Mouse (Mus musculus): ENCODE results near the gene Macrod2. TPM values are rescaled to one million over a fixed set of nuclear protein-coding genes. Genes with fewer than 3 reads are reported as not detected.

Gene Macrod2
- polyA plus RNA-seq, 2 experiments from 2014 or later, result not detected

DNA sequence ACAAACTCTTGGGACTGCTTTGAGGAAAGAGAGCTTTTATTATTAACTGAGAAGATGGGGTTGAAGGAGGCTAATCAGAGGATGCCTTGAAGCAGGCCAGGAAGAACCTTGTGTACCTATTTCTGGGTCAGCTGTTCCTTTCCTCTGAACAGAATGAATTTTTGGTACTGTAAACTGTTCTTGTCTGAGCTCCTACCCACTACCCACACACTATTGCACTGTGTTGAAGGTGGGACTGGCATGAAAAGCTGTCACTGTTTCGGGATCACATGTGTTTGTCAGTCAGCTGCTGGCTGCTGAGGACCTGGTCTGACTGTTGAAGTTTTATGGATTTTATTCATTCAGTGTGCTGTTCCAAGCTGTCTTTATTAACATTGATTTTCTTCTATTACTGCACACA is 1862.4 kb downstream of the Macrod2 start:
- ATAC-seq, result no peak

DNA sequence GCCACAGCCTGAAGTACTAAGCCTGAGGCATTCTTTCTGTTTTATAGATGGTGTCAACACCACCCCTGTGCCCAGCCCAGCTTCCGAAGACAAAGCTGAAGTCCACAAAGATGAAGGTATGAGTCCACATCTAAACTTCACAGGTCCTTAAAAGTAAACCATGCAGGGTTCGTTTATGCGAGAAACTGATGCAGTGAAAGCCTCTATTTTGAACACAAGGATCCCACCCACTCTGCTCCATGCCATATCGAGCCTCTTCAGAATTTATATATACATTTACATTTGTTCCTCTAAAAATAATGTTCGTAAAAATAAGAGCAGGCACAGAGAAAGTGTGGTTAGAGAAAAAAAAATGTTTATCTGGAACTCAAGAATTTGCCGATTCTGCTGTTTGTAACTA is 1865.9 kb downstream of the Macrod2 start:
- no peak for ATAC-seq

DNA sequence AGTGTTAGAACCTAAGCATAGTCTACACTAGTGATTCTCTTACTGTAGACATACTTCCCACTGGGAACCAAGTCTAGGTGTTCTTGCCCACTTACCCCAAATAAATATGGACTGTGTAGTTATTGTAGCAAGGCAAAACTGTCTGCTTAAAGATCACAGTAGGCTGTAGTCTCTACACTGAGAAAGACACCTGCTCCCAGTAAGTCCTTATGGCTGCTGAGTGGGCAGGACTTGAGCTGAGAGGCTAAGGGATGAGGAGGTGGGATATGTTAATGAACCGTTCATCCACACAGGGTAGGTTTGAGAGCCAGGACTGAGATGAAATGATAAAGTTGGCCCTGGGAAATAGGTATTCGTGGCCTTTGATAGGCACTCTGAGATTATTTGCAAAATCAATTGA is 1869.6 kb downstream of the Macrod2 start:
- no peak for ATAC-seq

DNA sequence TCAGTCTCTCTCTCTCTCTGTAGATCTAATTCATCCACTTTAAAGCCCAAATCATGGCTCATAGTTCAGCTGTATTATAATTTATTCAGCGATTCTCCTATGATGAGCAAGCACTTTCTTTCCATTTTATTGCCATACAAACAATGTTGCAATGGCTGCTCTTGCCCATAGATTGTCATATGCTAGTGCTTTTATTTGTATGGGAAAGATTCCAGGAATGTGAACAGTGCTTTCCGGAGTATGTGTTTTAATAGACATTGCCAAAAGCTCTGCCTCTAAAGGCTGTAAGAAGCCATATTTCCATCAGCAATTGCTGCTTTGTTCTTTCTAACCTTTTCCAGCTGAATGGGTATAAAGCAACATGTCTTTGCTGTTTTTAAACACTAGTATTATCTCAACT is 1872.7 kb downstream of the Macrod2 start:
- ATAC-seq, result no peak

DNA sequence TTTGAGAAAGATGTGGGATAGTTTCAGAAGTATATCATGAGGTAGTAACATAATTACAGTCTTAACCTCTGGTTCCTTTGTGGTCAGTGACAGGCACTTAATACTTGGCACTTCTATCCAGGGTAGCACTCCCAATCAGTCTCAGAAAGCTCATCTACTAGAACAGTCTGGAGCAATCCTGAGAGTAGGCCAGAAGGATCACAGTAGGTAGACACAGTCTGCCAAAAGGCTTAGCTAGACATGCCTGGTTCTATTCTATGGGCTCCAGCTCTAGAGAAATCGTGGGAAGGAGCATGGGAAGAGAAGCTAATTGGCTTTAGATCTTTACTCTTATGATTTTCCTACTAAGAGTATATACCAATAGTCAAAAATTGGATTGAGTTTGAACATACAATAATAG is 1891.7 kb downstream of the Macrod2 start:
- ATAC-seq, result no peak

DNA sequence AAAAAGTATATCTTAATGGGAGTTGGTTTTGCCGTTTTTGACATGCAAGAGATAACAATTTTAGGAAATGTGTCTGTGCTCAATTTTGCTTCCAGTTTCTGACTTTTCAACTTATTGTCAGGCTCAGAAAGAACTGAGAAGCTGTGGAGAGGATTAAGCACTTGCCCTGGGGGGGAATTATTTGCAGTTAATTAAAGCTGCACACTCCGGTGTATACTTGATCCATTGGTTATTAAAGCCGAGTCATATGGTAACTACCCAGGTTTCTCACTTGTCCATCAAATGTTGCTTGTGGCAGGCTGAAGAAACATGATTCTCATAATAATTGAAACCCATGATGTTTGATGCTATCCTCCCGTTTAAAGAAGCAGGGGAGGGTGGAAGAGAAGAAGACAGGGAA is 1899.7 kb downstream of the Macrod2 start:
- no peak for ATAC-seq

DNA sequence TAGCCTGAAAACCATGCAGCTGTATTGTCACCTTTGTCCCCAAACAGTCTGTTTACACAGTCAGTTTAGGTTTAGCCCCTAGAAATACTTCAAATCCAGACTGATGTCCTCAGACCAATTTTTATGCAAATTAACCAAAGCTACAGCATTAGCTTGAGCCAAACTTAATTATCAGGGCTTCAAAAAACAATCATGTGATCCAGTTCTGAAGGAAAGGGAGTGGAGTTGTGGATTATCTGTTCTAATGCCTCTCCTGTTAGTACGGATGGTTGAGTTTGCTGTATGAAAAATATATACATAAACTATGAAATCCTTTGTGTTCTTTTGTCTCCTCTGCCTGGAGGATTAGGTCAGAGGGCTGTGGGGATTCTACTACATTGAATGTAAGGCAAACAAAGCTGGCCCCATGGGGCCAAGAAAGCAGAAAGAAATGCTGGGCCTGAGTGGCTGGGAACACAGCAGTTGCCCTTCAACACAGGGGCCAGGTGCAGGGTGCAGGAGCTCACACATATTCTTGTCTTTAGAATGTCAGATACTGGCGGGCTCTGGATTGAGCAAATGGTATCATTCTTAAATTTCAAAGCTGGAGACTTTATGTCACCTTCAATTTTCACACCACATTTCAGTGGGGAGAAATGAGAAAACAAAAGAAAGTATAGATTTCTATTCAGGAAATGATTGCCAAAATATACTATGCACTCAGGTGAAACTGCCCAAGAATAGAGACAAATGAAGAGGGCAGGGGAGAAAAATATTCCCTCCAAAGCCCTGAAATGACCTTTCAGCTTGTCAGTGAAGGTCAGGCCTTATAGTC is 1908.2 kb downstream of the Macrod2 start:
- no peak for ATAC-seq

DNA sequence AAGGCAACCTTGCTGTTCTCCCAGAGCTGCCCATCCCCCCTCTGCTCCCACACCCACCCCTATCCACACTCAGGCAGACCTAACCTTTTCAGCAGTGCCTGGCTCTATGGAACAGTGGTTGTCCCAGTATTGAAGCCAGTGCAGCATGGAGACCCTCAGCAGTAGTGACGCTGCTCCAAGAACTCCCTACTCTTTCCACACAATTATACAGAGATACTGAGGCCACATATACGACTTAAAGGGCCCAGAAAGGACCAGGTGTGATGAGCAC is 1908.7 kb downstream of the Macrod2 start:
- ATAC-seq, result no peak

DNA sequence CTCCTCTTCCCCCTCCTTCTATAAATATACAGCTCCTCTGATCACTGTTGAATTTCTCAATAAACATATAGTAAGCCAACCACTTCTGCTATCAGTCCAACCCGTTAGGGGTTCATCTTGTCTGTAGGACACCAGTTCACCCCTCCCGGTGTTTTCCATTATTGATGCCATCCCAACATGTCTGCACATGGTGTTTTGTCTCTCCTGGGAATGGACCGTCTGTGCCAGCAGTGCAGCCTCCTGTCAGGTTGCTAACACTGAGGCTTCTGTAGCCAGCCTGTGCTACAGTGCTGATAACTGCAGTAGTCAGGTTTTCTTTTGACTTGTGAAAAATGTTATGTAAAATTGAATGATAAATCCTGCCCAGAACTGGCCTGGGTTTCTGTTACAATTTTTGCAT is 1928.0 kb downstream of the Macrod2 start:
- no peak for ATAC-seq

DNA sequence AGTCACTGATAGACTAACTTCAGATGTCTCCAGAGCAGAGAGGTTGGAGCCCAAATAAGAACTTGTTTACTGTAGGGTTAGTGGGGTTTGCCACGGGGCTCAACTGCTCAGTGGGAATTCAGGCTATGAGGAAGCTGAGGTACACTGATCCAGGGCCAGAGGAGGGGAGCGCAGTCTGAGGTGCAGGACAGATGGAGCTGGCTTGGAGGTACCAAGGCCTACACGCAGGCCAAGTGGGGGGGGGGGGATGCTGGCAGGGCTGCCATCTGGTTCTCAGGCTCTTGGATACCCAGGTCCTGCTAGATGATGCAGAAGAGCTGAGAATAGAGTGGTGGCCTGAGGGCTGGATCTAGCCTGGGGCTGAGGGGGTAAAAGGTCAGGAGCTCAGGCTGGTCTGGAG is 1931.6 kb downstream of the Macrod2 start:
- ATAC-seq, result no peak

DNA sequence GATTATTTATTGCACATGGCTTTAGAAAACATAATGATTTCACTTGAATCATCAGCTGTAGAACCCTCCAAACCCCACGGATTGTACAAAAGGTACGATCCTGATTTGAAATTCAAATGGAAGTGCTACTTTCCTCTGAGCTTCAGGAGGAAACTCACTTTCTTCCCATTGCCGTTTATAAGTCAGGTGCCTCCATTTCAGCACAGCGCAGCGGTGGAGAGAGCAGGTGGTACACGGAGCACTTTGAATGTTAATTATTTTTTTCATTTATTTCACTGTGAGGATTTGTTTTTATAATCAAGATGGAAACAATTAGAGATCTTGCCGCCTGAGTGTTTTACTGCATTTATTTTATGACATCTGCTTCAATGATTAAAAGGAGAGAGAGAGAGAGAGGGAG is 1934.7 kb downstream of the Macrod2 start:
- ATAC-seq, result no peak

DNA sequence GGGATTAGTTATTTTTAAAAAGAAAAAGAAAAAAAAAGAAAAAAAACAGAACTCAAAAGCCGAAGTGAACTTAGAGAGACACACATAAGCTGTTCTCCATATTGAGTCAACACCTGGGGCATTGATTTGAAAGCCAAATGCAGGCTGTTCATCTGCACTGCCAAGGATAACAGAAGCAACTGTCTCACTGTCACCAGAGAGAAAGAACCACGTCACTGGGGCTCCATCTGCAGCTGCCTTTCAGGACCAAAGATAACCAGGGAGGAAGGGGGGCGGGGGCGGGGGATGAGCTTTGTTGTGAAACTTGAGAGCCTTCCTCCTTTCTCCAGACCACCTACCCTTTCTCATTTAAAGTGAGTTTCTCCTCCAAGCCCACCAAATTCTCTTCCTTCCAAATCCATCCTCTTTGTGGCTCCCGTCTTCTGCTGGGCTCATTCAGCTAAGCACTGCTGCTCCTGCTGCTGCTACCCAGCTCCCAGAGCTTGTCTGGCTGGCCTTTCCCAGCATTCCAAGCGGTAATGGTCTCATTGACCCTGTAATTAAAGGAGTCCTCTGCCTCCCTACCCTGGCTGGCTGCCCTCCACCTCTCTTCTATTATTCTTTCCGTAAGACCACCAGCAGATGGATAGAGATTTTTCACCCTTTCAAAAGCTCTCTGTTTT is 1939.5 kb downstream of the Macrod2 start:
- ATAC-seq, result no peak

DNA sequence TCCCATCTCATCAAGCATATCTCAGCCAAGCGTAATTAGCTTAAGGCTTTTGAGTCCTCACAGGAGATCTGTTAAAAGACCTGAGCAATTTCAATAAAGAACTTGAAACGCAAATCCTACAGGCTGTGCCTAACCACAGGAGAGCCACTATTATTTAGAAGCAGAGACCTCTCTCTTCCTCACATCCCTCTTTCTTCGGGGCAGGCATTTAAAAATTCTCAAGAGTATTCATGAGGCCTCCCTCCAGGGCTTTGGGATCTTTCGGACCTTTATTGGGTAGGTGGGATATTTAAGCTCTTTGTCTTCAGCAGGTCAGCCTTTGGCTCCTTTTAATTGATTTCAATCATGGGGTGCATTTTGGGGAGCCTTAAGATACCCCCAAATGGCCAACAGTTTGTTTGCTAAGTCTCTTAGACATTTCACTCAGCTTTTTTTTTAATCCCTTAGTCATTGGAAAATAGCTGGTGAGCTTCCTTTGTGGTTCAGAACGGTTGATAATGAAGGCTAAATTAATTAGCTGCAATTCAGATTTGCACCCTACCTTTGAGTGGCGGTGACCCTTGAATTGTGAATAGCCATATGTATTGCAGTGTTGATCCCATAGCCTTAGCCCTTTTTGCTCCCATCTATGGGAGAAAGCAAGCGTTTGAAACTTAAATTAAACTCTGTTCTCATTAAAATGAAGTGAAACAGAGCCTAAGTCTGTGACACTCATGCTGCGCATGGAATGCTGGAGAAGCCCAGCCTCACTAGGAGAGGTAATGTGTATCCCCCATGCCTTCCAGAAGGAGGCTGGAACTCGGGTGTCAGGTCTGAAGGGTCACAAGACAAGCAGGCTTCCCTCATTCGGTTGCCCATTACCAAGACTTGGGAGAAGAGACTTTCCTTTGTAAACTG is 1940.2 kb downstream of the Macrod2 start:
- ATAC-seq, result no peak

DNA sequence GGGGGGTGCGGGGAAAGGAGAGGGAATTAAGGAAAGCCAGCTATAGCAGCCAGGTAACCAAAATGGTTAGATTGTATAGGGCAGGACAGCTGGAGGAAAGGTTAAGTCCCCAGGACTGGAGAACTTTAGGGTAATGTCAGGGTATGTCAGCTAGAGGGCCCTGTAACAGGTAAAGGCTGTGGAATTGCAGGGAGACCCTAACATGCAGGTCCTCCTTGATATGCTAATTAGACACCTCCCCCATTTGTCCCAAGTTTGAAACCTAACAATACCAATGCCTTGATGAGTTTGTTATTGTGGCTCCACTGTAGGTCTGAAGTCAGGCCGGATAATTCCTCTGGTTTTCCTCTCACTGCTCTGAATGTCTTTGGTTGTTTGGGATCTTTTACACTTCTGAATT is 1948.9 kb downstream of the Macrod2 start:
- ATAC-seq, result no peak

DNA sequence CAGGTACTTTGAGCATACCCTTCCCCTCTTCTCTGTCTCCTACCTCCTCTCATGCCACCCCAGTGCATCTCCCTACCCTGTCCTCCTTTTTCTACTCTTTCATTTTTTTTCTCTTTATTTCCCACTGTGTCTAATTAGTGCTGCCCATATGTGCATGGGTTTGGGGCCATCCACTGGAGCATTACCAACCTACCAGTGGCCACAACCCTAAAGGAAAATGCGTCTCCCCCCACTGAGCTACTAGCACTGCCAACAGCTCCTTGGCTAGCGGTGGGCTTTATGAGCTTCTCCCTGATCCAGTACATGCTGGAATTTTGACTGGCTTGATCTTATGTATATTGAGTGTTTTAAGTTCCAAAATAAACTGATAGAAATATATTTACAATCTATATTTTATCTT is 1949.6 kb downstream of the Macrod2 start:
- ATAC-seq, result no peak

DNA sequence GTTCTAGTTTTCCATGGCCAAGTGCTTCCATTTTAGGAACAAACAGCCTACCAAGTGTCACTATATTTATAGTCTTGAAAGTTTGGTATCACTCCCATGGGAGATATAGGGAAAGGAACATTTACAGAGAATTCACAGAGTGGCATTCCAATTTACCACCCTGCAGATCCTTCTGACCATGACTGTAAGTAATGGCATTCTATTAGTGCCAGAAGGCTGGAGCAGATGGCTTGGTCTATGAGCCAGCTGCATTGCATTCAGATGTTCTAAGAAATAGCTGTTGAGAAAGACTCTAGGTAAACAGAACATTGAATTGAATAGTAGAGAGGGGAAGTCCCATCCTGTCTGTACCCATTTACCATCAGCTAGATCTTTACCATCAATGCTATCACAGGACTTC is 1954.7 kb downstream of the Macrod2 start:
- ATAC-seq, result no peak

DNA sequence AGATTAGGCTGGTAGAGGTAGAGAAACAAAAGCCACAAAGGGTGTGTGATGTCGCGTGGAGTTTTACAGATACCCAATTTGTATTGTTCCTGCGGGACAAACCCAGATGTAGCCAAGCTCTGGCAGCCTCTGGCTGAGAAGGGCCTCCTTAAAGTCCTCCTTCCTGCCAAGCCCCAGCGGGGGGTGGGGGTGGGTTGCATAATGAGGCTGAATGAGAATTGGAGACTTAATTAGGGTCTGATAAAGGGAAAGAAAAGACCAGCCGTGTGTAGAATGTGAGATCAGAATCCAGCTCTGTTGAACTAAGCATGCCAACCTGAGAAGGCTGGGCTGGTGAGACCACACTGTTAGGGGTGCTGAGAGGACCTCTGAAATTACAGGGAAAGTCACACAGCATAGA is 1967.8 kb downstream of the Macrod2 start:
- no peak for ATAC-seq

DNA sequence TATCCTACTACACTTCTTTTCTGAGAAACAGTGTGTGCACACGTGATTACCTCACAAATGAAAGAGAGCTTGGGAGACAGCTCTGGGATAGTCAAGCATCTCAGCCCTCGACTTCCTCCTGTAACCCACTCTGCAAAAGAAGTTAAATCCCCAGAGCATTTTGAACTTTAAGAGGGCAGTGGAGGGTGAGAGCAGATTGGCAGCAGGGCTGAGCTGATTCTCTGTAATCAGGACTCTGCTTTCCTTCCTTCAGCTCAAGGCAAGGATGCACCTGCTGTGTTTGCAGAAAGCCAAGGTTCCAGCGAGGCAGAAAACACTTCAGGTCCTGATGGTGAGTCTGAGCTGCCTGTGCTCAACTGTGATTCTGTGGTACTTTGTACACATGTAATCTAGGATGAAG is 1978.9 kb downstream of the Macrod2 start:
- no peak for ATAC-seq

DNA sequence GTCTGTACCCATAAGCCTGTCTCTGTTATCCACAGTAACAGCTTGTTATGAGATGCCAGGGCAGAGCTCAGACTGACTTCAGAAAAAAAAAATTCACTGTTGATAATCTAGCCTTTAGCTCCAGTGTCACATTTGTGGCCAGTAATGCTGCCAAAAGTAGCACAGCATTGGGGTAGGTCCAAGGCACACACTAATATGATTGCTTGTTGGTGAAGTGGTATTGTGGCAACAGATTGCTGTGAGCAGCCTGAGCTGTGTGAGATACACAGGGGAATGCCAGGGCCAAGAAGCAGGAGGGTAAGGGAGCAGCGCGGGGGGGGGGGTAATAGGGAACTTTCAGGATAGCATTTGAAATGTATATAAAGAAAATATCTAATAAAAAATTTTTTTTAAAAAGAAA is 1985.5 kb downstream of the Macrod2 start:
- no peak for ATAC-seq

DNA sequence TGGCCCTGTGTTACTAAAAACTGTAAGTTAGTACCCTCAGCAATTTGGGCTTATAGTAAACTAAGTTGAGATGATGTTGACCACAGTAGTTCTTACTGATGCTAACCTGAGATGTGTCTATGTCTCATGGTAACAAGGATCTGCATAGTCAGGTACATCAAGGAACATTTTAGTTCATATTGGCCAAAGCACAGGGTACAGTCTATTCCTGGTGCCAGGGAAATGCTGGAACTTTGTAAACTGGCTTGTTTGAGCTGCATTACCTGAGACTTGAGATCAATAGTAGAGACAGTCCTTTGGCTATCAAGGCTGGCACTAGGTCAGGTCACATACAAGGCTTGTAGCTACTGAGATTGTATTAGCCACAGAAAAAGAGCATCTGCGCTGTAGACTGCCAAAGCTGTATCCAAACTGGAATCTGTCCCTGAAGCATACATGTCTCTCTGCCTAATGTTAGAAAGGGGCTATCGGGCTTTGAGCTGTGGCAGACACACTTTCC is 1986.0 kb downstream of the Macrod2 start:
- ATAC-seq, result no peak

DNA sequence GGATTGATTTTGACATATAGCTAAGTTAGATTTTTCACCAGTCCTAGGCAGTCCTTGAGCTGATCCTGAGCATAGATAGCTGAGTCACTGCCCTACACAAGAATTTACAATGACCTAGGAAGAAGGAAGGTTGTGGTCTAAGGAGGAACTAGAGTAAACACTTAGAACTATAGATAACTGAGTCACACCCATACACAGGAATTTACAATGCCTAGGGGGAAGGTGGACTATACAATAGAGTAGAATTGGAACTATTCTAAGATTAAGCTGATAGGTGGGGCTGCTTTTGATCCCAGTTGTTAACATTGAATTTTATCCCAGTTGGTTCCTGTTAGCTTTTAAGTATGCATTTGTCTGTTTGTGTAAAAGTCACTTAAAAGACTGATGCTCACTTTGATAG is 1998.4 kb downstream of the Macrod2 start:
- no peak for ATAC-seq

DNA sequence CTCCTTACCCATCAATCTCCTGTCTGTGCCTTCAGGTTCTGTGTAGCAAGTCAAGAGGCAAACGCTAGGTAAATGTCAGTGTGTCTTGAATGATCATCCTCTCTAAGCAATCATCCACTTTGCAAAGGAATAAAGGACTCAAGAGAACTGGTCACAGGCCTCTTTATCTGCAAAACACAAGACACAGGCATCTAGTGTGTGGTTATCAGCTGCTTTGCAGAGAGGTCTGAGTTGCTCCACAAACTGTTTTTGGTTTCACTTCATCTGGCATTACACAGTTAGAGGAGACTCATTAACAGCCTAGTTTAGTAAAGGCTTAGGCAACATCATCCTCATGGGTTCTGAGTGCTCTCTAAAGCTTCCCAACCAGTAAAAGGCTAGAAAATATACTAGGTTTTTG is 2004.4 kb downstream of the Macrod2 start:
- ATAC-seq, result no peak

DNA sequence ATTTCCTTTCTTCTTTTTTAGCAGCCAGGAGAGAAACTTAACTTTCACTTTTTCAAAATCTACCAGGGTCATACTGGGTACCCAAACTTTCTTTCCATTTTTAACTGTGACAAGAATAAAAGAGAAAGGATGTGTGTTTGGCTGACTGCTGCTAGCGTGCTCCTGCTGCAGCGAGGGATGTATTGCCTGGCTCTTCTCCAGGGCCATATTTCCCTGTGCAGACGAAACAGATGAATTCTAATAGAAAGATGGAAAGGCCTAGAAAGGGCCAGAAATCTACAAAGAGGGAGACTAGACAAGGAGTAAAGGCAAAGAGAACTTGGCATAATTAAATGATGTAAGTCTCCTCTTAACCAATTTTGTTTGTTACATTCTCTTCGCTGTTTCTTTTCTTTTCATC is 2005.7 kb downstream of the Macrod2 start:
- ATAC-seq, result no peak

DNA sequence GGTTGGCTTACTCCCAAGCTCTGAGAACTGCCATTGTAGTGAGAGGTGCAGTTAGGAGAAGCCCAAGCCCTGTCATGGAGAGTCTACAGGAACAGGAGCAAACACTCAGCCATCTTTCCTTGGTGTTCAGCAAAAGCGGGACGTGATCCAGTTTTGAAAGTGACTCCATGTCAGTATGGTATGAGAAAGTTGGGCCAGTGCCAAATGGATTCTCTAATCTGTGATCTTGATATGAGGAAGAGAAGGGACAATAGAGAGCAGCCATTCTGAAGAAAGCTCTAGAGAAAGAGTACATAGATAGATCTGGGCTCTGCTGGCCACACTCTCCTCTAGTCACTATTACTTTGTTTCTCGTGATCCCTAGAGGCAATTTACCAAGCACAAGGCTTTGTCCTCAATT is 2006.2 kb downstream of the Macrod2 start:
- ATAC-seq, result no peak

All from CD4-positive, CD25-positive, alpha-beta regulatory T cell, adult 4 months (primary cell).